Mouse (Mus musculus): Measurements from ENCODE around the gene Rpl35a.
"Not testable (repeated sequence)": the region's sequence is repeated elsewhere in the genome, so short reads cannot be mapped to it uniquely, and the experiment has no call there.

Rpl35a gene

GRCm38 (mm10) chr16:33056786-33057185, 533 bp downstream of the Rpl35a start:
- no peak for DNase-seq (ENCODE audit: low spot score)

- DNase-seq (ENCODE audit: low spot score) = no peak
These were observed 1.8 kb downstream of the Rpl35a start for GRCm38 (mm10) chr16:33058033-33058432.

DNA sequence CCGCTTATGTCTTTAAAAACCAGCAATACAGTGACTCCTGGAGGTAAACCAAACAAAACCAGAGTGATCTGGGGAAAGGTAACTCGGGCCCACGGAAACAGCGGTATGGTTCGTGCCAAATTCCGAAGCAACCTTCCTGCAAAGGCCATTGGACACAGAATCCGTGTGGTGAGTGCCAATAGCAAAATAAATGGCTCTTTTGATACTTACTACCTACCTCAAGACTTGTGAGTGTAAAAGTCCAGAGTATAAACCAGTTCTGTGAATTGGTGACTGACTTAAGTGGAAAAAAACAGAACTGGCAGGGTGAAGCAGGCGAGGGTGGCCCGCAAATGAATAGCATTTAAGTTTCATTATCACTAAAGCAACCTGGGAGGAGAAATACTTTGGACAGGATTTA, 2.4 kb downstream of the Rpl35a start:
- DNase-seq (ENCODE audit: low spot score) = not testable (repeated sequence)

- DNase-seq (ENCODE audit: low spot score) = no peak
These were observed 3.2 kb downstream of the Rpl35a start for GRCm38 (mm10) chr16:33059471-33059870.

GRCm38 (mm10) chr16:33060926-33061325, 4.7 kb downstream of the Rpl35a start:
- no peak for DNase-seq (ENCODE audit: low spot score)

DNA sequence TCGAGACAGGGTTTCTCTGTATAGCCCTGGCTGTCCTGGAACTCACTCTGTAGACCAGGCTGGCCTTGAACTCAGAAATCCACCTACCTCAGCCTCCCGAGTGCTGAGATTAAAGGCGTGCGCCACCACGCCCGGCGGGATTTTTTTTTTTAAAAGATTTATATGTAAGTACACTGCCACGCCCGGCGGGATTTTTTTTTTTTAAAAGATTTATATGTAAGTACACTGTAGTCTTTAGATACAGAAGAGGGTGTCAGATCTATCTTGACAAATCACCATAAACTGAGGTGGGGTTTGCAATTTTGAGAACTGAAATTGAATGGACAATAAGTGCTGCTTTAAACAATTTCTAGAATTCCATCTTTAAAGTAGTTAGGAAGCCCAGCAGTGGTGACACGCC, 5.1 kb downstream of the Rpl35a start:
- no peak for DNase-seq (ENCODE audit: low spot score)

- DNase-seq (ENCODE audit: low spot score) = peak; percentile 92
These were observed 5.9 kb downstream of the Rpl35a start, which contains the start of gene Lmln for GRCm38 (mm10) chr16:33062024-33062681. Gene Lmln, plus strand, starts transcription at chr16:33062521.

DNA sequence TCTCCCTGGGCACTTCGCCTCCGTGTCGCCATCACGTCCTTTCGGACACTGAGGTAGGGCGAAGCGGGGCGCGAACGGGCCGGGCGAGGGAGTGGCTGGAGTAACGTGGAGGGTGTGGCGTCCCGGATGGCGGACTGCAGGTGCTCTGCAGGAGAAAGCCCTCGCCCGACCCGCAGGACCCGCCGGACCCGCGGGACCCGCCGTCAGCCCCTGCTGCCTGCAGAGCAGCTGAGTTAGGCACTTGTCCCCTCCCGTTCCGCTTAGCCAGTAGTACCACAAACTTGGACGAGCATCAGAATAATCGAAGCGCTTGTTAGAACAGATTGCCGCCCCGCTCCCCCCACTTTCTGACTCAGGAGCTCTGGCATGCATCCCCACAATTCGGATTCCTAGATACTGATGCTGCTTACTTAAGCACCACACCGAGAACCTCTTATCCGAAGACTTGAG, 6.5 kb downstream of the Rpl35a start:
- peak; percentile 21 for DNase-seq (ENCODE audit: low spot score)

DNA sequence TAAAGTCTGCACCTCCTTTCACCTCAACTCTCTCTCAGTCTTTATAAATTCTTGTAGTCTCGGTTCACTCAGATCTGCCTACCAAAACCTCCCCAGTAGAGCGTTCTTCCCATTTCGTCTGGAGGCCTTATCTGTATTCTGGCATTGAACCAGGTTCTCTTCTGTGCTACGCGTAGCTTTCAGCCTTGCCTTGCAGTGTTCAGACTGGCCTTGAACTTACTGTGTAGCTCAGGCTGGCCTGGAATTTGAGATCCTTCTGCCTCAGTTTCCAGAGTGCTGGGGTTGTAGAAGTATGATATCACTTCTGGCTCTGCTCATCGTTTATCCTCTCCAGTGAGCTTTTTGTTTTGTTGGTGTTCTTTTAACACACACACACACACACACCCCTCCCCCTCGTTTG, 7.0 kb downstream of the Rpl35a start:
- no peak for DNase-seq (ENCODE audit: low spot score)

DNA sequence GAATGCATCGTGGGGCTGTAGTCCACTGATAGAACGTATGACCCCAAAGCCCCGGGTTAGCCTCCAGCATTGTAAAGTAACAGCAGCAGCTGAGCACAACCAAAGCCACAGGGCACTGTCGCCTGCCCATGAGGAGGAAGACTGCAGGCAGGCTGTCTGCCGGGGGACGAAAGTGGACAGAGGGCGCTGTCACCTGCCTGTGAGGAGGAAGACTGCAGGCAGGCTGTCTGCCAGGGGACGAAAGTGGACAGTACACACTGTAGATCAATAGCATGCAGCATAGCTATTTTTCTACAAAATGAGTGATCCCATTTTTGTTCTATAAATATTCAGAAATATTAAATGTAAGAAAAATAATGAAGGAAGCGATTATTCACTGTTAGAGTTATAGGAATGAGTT, 8.4 kb downstream of the Rpl35a start:
- DNase-seq (ENCODE audit: low spot score) = no peak

GRCm38 (mm10) chr16:33070928-33071327, 14.7 kb downstream of the Rpl35a start:
- DNase-seq (ENCODE audit: low spot score) = no peak

GRCm38 (mm10) chr16:33072871-33073557, 16.8 kb downstream of the Rpl35a start:
- no peak for DNase-seq (ENCODE audit: low spot score)

GRCm38 (mm10) chr16:33074967-33075366, 18.7 kb downstream of the Rpl35a start:
- no peak for DNase-seq (ENCODE audit: low spot score)

DNA sequence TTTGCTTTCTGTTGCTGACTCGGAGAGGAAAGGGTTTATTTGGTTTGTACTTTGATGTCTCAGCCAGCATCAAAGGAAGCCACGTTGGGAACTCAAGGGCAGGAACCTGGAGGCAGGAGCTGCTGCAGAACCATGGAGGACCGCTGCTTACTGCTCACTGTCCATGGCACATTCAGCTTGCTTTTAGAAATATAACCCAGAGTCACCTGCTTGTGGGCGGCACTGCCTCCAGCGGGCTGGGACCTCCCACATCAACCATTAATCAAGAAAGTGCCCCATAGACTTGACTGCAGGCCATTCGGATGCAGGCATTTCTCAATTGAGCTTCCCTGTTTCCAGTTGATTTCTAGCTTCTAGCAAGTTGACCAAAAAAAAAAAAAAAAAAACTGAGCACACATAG, 19.8 kb downstream of the Rpl35a start:
- DNase-seq (ENCODE audit: low spot score) = no peak

DNA sequence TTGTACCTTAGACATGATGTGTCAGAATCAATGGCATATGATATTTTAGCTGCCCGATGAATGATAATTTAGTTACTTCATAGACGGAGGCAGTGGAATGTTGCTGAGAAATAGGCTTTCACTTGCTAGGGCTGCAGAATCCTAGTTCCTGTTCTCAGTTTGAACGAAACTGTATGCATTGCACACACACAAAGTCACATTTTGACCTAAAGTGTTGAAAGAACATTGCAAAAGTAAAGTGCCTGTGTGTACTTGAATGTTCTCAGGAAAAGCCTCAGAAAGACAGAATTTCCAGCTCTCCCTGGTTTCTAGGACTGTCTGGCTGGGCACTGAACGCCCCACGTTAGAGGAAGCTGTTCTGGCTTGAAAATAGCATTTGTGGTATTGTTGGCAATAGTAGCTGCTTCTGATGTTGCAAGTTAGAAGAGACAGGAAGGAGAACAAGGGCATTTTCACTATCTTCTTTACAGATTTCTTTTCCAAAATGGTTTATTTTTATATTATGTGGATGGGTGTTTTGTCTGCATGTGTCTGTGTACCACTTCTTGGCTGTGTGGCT, 20.9 kb downstream of the Rpl35a start:
- DNase-seq (ENCODE audit: low spot score) = no peak

- DNase-seq (ENCODE audit: low spot score) = no peak
These were observed 23.8 kb downstream of the Rpl35a start for GRCm38 (mm10) chr16:33080063-33080462.

GRCm38 (mm10) chr16:33082951-33083350, 26.7 kb downstream of the Rpl35a start:
- no peak for DNase-seq (ENCODE audit: low spot score)

DNA sequence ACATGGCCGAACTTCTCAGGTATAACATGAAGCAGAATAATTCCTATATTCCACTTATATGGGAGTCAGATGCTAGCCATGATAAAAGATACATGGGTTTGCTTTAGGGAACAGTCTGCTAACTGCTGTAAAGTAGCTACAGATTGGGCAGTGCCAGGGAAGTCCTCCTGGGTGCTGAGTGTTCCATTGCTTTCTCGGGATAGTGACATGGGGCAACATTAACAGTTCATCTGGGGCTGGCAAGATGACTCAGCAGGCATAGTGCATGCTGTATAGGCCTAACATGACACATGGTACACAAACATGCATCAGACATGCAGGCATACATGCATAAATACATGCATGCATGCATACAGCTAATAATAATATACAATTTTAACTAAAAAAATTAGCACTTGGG, 27.7 kb downstream of the Rpl35a start:
- no peak for DNase-seq (ENCODE audit: low spot score)

GRCm38 (mm10) chr16:33085666-33086065, 29.4 kb downstream of the Rpl35a start:
- no peak for DNase-seq (ENCODE audit: low spot score)
